Comparison of ENCODE assay signal across 7 mouse cellular contexts in the genomic region with DNA sequence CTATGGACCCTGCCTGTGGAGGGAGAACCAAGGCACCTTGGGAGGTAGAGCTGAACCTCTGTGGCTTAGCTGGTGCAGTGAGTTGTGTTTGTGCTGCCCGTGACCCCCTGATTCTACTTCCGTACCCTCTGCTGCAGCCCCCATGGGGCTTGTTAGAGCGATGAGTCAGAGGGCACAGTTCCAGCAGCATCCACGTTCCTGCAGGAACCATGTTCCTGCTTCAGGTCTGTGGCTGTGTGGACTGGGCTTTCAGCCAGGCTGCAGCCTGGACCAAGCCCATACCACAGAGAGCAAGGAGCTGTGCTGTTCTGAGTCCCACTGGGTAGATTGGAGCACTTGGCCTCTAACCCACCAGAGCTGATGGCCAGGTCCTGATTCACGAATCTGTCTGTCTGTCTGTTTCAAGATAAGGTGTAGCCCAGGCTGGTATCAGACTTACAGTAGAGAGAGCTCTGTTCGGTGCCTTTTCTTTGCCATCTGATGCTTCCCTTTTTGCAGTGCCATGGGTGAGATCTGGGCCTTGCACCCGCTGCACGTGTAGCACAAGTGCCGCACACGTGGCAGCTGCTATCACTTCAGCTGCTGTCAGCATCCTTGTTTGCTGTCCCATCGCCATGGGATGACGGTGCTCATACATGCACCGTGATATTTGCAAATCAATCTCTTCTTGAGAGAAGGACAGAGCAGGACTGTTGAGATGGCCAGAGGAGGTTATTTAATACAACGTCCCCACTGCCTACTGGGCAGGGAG. TPM values are rescaled to one million over a fixed set of nuclear protein-coding genes. Genes with fewer than 3 reads are reported as not detected.
DNase-seq lines count a peak whose midpoint lies in the region; ATAC-seq and TF ChIP-seq lines count a peak whose summit lies in the region.

No protein-coding gene starts in this region.

- no peaks in the 10 kb centered on the region for H3K36me3 ChIP-seq in liver, postnatal 0 days (replicated peaks; ENCODE audit: insufficient read depth, low read length)
- no peaks in the 10 kb centered on the region for H3K36me3 ChIP-seq in liver, embryonic 11.5 days (ENCODE audit: control insufficient read depth, insufficient read depth, low read length)
- H3K36me3 ChIP-seq in embryonic facial prominence, embryonic 13.5 days = peaks cover 31% of the 10 kb centered on the region
- peaks cover 13% of the 10 kb centered on the region; the same call in 1 of the 2 replicates for H3K36me3 ChIP-seq in limb, embryonic 14.5 days (ENCODE audit: control insufficient read depth, insufficient read depth, low read length)

- peak overlapping the region; percentile 16; the same call in 1 of the 2 replicates for H3K9ac ChIP-seq in liver, postnatal 0 days (replicated peaks)
- H3K9ac ChIP-seq in liver, embryonic 11.5 days (ENCODE audit: low read depth, low read length) = no peak overlapping the region
- H3K9ac ChIP-seq in embryonic facial prominence, embryonic 13.5 days = 0 out of 2 replicates have a peak overlapping the region, but pooled peaks have one; percentile 32
- H3K9ac ChIP-seq in limb, embryonic 14.5 days (ENCODE audit: low read depth, low read length, severe bottlenecking) = no peak overlapping the region

- H3K9me3 ChIP-seq in liver, postnatal 0 days (ENCODE audit: low read length) = no peaks in the 10 kb centered on the region
- no peaks in the 10 kb centered on the region for H3K9me3 ChIP-seq in liver, embryonic 11.5 days (ENCODE audit: control insufficient read depth, low read length)
- H3K9me3 ChIP-seq in embryonic facial prominence, embryonic 13.5 days = no peaks in the 10 kb centered on the region
- no peaks in the 10 kb centered on the region for H3K9me3 ChIP-seq in limb, embryonic 14.5 days (ENCODE audit: control insufficient read depth, low read length)

- no peak overlapping the region for H3K27ac ChIP-seq in liver, postnatal 0 days (ENCODE audit: low read depth)
- H3K27ac ChIP-seq in liver, embryonic 11.5 days (ENCODE audit: low read depth, low read length) = no peak overlapping the region
- peak overlapping the region; percentile 86 for H3K27ac ChIP-seq in embryonic facial prominence, embryonic 13.5 days
- H3K27ac ChIP-seq in limb, embryonic 14.5 days (replicated peaks; ENCODE audit: low read depth, low read length) = peak overlapping the region; percentile 74; the same call in 1 of the 2 replicates

- H3K27me3 ChIP-seq in liver, postnatal 0 days (ENCODE audit: insufficient read depth, low read length) = no peaks in the 10 kb centered on the region
- no peaks in the 10 kb centered on the region for H3K27me3 ChIP-seq in liver, embryonic 11.5 days (replicated peaks; ENCODE audit: control insufficient read depth, insufficient read depth, low read length)
- H3K27me3 ChIP-seq in embryonic facial prominence, embryonic 13.5 days = no peaks in the 10 kb centered on the region
- H3K27me3 ChIP-seq in limb, embryonic 14.5 days (ENCODE audit: control insufficient read depth, insufficient read depth, low read length) = no peaks in the 10 kb centered on the region

- no peak overlapping the region for H3K4me2 ChIP-seq in liver, postnatal 0 days (ENCODE audit: low read depth, low read length)
- no peak overlapping the region for H3K4me2 ChIP-seq in liver, embryonic 11.5 days
- no peak overlapping the region for H3K4me2 ChIP-seq in embryonic facial prominence, embryonic 13.5 days
- H3K4me2 ChIP-seq in limb, embryonic 14.5 days (replicated peaks; ENCODE audit: low read depth, low read length, severe bottlenecking) = no peak overlapping the region

- H3K4me3 ChIP-seq in liver, postnatal 0 days (ENCODE audit: low read depth, low read length) = no peak overlapping the region
- no peak overlapping the region for H3K4me3 ChIP-seq in liver, embryonic 11.5 days (ENCODE audit: low read depth, low read length)
- no peak overlapping the region for H3K4me3 ChIP-seq in embryonic facial prominence, embryonic 13.5 days
- H3K4me3 ChIP-seq in limb, embryonic 14.5 days (replicated peaks; ENCODE audit: low read length) = no peak overlapping the region

- DNase-seq in liver, postnatal 0 days = no peak
- DNase-seq in liver, embryonic 11.5 days (ENCODE audit: low spot score) = no peak
- peak; percentile 81 for DNase-seq in brain, adult 2 months (ENCODE audit: low read depth, low spot score)
- peak; percentile 60 for DNase-seq in limb, embryonic 14.5 days (ENCODE audit: low spot score)
- DNase-seq in right cerebral cortex, postnatal 36 days (ENCODE audit: low spot score in 2 of 2) = no peak
- DNase-seq in spleen, postnatal 14 days (ENCODE audit: low spot score in 2 of 2) = no peak

- no peak for ATAC-seq in liver, postnatal 0 days
- no peak for ATAC-seq in liver, embryonic 11.5 days (replicated peaks; ENCODE audit: low FRiP score)
- ATAC-seq in embryonic facial prominence, embryonic 13.5 days (ENCODE audit: insufficient number of reproducible peaks, insufficient read depth, low FRiP score, low TSS enrichment, low read depth) = no peak
- ATAC-seq in limb, embryonic 14.5 days (ENCODE audit: low FRiP score, low read depth) = peak; percentile 10; the same call in 1 of the 2 replicates

- no peak for TF ChIP-seq EP300 in liver, postnatal 0 days (IDR thresholded peaks at IDR 0.05; ENCODE audit: low read depth)

- no peak for TF ChIP-seq CTCF in liver, postnatal 0 days (IDR thresholded peaks at IDR 0.05; ENCODE audit: low read depth)

- WGBS in liver, postnatal 0 days (ENCODE audit: insufficient replicate concordance) = 62% methylated on average over 14 of the region's 14 CpGs
- 74% methylated on average over 14 of the region's 14 CpGs for WGBS in liver, embryonic 11.5 days
- 70% methylated on average over 14 of the region's 14 CpGs for WGBS in embryonic facial prominence, embryonic 13.5 days
- WGBS in limb, embryonic 14.5 days = 66% methylated on average over 14 of the region's 14 CpGs

- TF ChIP-seq POLR2A in limb, embryonic 14.5 days (IDR thresholded peaks at IDR 0.05; ENCODE audit: borderline replicate concordance, extremely low read depth, insufficient read depth, insufficient read length) = no peak

- peaks cover 13% of the 10 kb centered on the region for H3K4me1 ChIP-seq in liver, postnatal 0 days (ENCODE audit: insufficient read depth)
- peaks cover 5% of the 10 kb centered on the region for H3K4me1 ChIP-seq in liver, embryonic 11.5 days (replicated peaks; ENCODE audit: control insufficient read depth, insufficient read depth, low read length)
- peaks cover 94% of the 10 kb centered on the region for H3K4me1 ChIP-seq in embryonic facial prominence, embryonic 13.5 days
- H3K4me1 ChIP-seq in limb, embryonic 14.5 days (ENCODE audit: control insufficient read depth, insufficient read depth, low read length) = peaks cover 67% of the 10 kb centered on the region

RNA-seq across cellular contexts. Expression of a gene that starts 50.5 kb away (rescaled TPM):
- polyA plus RNA-seq in liver, postnatal 0 days (2015; fragmentation: Nextera tagmentation; extraction: Ambion mirVana) = 2.5 and 2.9 TPM in 2 replicates
- polyA plus RNA-seq in liver, embryonic 11.5 days (2014; fragmentation: Nextera tagmentation; extraction: Ambion mirVana) = 9.5 and 12.7 TPM in 2 replicates
- polyA plus RNA-seq in embryonic facial prominence, embryonic 13.5 days (2015; fragmentation: Nextera tagmentation; extraction: Ambion mirVana) = 101 and 122 TPM in 2 replicates
- polyA plus RNA-seq in limb, embryonic 14.5 days (2012; rRNA removed) = 48.6 and 61.4 TPM in 2 replicates
- 53.9 and 66.4 TPM in 2 replicates for polyA plus RNA-seq in limb, embryonic 14.5 days (2014; fragmentation: Nextera tagmentation; extraction: Ambion mirVana)

Comparison
In these comparisons a context has a peak if more than half of its experiments do, and no peak if none do; other contexts are left out.
1. H3K9ac ChIP-seq: peak in liver, postnatal 0 days (single experiment) and embryonic facial prominence, embryonic 13.5 days (single experiment); none in liver, embryonic 11.5 days (single experiment) and limb, embryonic 14.5 days (single experiment).
2. DNase-seq: peak in brain, adult 2 months (single experiment) and limb, embryonic 14.5 days (single experiment); none in liver, postnatal 0 days (single experiment), liver, embryonic 11.5 days (single experiment), right cerebral cortex, postnatal 36 days (0 of 2) and spleen, postnatal 14 days (0 of 2).
3. H3K27ac ChIP-seq: peak in embryonic facial prominence, embryonic 13.5 days (single experiment) and limb, embryonic 14.5 days (single experiment); none in liver, postnatal 0 days (single experiment) and liver, embryonic 11.5 days (single experiment).